Mouse (Mus musculus) retina, adult 2 months (tissue): ENCODE data around the gene Lamc1.

Experiments used
- DNase-seq: peaks from one replicate; pipeline ENCODE4 v3.0.0-alpha.2; 2012; ENCODE audit warnings: low read depth, low spot score

The Lamc1 gene

GRCm38 (mm10) chr1:153265066-153265465, 67.5 kb downstream of the Lamc1 start:
- DNase-seq = no peak

GRCm38 (mm10) chr1:153259752-153260300, 72.8 kb downstream of the Lamc1 start:
- no peak for DNase-seq

- no peak for DNase-seq
Observed at GRCm38 (mm10) chr1:153252540-153253210, 79.9 kb downstream of the Lamc1 start.

GRCm38 (mm10) chr1:153251590-153252206, 80.9 kb downstream of the Lamc1 start:
- DNase-seq = no peak

- no peak for DNase-seq
Observed at GRCm38 (mm10) chr1:153241346-153241745, 91.2 kb downstream of the Lamc1 start.

GRCm38 (mm10) chr1:153235576-153235975, 97.0 kb downstream of the Lamc1 start:
- no peak for DNase-seq

GRCm38 (mm10) chr1:153231681-153232080, 100.9 kb downstream of the Lamc1 start:
- DNase-seq = no peak

GRCm38 (mm10) chr1:153227916-153228315, 104.7 kb downstream of the Lamc1 start:
- no peak for DNase-seq

GRCm38 (mm10) chr1:153227096-153227495, 105.5 kb downstream of the Lamc1 start:
- no peak for DNase-seq

- no peak for DNase-seq
Observed at GRCm38 (mm10) chr1:153225786-153226725, 106.5 kb downstream of the Lamc1 start.

GRCm38 (mm10) chr1:153224331-153224730, 108.3 kb downstream of the Lamc1 start:
- DNase-seq = no peak

GRCm38 (mm10) chr1:153219376-153219775, 113.2 kb downstream of the Lamc1 start:
- no peak for DNase-seq

- no peak for DNase-seq
Observed at GRCm38 (mm10) chr1:153216516-153216915, 116.1 kb downstream of the Lamc1 start.

- DNase-seq = no peak
Observed at GRCm38 (mm10) chr1:153215676-153216075, 116.9 kb downstream of the Lamc1 start.

- no peak for DNase-seq
Observed at GRCm38 (mm10) chr1:153210992-153211391, 121.6 kb downstream of the Lamc1 start.

GRCm38 (mm10) chr1:153210198-153210597, 122.4 kb downstream of the Lamc1 start:
- no peak for DNase-seq

GRCm38 (mm10) chr1:153202195-153202594, 130.4 kb downstream of the Lamc1 start:
- no peak for DNase-seq

GRCm38 (mm10) chr1:153201448-153201847, 131.1 kb downstream of the Lamc1 start:
- DNase-seq = no peak

GRCm38 (mm10) chr1:153197316-153197850, 135.2 kb downstream of the Lamc1 start:
- DNase-seq = no peak

- DNase-seq = no peak
Observed at GRCm38 (mm10) chr1:153192945-153193344, 139.6 kb downstream of the Lamc1 start.

- DNase-seq = no peak
Observed at GRCm38 (mm10) chr1:153192379-153192778, 140.2 kb downstream of the Lamc1 start.

GRCm38 (mm10) chr1:153191943-153192329, 140.7 kb downstream of the Lamc1 start:
- DNase-seq = peak; percentile 18
